Mouse (Mus musculus) cerebellum, adult (tissue): ENCODE results near the gene Mob3b.

Experiments used
- ATAC-seq: cut with Nextera tagmentation; 2 replicates; pipeline ENCODE4 v1.9.2; 2017; ENCODE audit warnings: mild to moderate bottlenecking, moderate library complexity, mixed read lengths; ENCODE audit not compliant: insufficient number of reproducible peaks, low FRiP score, low TSS enrichment

Gene Mob3b

DNA sequence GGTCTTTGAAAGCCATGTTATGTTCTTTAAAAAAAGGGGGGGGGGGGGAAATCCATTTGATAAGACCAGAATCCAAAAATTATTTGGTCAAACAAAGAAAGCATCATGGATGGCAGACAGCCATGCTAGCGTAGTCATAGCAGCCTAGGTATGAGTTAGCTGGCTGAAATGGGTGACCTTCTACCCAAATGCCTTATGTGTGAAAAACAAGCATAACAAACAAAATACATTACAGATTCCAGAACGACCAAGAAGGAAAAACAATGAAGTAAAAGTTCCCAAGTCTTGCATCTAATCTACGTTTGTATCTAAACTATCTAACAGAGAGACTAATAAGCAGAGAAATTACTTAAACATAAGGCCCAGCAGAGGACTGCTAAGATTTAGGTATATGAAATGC is 6.6 kb downstream of the Mob3b start:
- ATAC-seq = no peak

DNA sequence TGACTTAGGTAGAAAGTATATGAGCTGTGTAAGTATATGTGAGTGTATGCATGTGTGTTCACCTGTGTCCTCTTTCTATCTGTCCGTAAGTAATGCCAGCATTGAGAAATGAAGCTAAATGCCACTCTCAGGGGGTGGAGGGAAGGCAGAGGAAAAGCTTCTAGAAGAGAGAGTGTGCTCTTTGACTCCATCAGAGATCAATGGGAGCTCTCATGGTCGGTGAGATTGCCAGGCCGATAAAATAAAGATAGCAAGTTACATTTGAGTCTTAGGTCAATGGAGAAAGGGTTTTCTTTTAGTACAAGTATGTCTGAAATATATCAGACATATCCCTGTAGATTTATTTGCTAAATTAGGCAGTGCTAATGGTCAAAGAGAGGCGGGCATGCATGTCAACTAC is 9.0 kb downstream of the Mob3b start:
- ATAC-seq = no peak

DNA sequence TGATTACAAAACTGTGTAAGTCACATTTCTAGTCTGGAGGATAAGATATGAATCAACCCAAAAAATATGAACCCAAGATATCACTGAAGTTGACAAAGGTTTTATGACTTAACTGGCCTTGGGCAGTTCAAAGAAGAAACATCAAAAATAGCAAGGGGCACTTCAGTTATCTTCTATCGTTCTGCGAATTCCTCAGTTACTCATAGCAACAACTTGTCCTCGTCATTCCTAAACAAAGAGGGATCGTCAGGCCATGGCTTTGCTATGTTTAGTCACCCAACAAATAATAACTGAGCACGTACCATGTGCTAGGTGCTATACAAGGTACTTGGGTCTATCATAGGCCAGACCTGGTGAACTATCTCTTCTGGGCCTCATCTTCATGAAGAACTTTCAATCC is 10.7 kb downstream of the Mob3b start:
- ATAC-seq = no peak

- ATAC-seq = no peak
Observed at GRCm38 (mm10) chr4:35145726-35146125, 11.6 kb downstream of the Mob3b start.

- no peak for ATAC-seq
Observed at GRCm38 (mm10) chr4:35143472-35144102, 13.7 kb downstream of the Mob3b start.

DNA sequence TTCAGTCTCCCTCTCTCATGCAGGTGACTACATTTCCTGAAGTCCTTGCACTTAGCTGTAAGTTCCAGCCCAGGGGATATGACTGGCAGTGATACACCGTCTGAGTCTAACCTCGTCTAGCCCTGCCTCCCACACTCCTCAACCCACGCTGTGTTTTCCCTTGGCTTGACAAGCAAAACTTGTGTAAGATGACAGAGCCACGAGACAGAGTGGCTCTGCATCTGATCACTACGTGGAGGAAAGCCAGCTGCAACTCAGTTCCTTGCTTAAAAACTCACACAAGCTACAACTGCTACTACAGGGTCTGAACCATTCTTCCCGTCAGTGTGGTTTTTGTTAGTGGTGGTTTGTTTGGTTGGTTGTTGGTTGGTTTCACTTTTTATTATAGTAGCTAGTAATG is 17.0 kb downstream of the Mob3b start:
- ATAC-seq = no peak

- ATAC-seq = no peak
Observed at GRCm38 (mm10) chr4:35138077-35138476, 19.2 kb downstream of the Mob3b start.

DNA sequence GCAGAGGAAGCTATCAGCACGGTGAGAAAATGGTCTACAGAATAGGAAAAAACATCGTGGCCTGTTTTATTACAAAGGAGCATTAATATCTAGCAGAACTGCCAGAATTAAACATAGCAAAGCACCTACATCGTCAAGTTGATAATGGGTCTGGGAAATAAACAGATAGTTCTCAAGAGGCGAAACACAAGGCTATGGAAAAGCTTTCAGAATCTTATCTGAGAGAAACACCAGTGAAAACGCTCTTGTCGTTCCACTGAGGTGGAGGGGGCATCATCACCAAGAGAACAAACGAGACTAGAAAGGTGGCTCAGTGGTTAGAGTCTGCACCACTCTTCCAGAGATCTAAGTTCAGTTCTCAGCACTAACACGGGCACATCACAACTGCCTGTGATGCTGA is 20.3 kb downstream of the Mob3b start:
- no peak for ATAC-seq

DNA sequence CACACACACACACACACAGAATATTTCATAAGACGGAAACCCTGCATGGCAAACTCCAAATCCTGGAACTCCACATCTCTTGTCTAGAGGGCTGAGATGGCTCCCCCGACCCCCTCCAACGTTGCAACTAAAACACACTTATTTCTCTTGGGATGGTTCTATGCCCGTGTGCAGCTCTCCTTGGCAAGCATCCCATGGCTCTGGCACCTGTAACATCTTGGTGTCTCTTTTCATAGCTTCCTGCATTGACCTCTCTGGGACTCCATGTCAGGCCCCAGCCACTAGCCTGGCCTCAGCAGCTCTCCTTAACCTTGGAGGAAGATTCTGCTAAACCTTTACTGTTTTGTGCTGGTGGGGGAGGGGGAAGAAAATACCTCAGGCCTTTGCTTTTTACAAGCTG is 21.5 kb downstream of the Mob3b start:
- ATAC-seq = no peak

- ATAC-seq = no peak
Observed at GRCm38 (mm10) chr4:35134846-35135611, 22.3 kb downstream of the Mob3b start.

- ATAC-seq = no peak
Observed at GRCm38 (mm10) chr4:35133411-35133810, 23.9 kb downstream of the Mob3b start.

DNA sequence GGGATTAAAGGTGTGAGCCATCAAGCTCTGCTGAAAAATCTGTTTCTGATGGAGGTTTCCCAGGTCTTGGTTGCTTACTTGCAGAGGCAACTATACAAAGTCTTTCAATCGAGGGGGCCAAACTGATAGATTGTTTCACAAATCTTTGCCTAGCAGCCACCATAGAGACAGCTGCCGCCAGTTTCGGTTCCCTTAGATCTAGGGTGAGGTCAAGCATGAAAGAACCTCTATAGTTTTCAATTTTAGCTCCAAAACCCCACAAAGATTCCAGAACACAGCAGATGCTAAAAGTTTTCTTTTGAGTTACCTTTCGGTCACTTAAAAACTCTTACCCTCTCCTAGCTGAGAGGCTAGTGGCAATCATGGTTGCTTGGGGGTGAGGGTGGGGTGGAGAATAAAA is 25.7 kb downstream of the Mob3b start:
- ATAC-seq = no peak

DNA sequence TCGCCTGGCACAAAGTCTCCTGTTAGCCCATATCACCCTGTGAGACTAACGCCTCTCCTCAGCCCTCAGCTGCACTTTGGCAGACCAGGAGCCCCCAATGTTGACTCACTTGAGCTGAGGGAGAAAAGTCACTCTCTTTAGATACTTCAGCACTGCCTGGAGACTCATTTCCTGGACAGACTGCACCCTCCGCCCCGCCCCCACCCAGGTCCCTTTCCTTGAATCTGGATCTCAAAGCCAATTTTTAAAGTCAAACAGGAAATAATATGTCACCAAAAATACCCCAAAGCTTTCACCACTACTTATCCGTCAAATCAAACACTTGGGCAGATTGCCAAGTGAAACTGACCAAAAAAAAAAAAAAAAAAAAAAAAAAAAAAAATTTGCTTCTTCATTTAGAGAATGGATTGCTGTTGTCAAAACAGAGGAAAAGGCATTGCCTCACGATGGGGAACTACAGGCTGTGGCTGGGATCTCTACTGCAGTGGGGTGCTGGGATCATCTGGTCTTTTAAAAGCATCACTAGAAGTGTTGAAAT is 26.8 kb downstream of the Mob3b start:
- no peak for ATAC-seq

DNA sequence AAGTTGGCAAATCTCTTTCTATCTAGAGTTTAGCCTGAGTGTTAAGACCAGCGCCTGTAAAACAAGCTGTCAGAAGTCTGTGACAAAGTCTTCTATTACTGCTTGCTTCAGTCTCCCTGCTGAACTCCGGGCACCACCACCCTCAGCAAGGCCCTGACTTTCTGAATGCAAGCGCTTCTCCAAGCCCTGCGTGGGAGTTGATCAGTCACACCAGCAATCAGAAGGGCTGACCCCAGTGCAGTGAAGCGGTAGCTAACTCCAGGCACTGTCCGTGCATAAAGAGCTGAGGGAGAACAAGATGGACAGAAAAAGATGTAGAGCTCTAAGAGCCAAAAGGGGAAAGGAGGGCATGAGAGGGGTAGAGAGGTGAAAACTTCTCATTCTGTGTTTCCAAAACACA is 29.5 kb downstream of the Mob3b start:
- ATAC-seq = no peak

DNA sequence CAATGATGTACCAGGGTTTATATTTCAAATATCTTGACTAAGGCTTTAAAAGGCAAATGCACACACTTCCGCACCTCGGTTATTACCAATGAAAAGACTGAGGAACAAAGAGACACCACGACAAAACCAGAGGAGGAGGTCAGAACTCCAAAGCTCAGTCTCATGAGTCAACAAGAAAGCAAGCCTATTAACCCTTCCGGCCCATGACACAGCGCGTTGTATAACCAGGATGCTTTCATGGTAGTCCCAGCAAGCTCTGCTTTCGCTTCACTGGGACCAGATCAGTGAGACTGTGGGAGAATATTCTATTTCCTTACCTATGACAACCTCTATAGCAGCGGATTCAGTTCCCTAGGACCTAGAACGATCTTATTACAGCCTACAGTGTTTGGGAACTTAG is 30.5 kb downstream of the Mob3b start:
- no peak for ATAC-seq

DNA sequence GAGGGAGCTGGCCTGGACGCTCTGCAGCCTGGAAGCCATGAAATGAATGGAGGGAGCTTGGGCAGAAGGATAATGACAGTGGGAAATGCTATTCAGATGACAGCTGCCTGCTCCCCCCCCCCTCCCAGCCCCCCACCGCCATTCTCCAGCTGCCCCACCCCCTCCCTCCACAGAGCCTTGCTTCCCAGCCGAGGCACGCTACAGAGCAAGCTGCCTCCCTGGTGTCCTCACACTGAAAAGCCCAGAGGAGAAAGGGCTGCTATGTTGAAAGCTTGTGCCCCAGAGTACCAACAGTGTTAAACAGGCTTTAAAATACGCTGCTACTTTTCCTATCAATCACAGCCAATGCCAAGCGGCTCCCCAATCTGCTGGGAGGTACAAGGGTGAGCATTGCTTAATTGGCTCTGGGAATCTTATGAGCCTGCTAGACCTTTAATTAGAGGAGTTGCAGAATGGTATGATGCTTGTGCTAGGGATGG is 31.9 kb downstream of the Mob3b start:
- no peak for ATAC-seq

- ATAC-seq = no peak
Observed at GRCm38 (mm10) chr4:35124027-35124426, 33.3 kb downstream of the Mob3b start.

DNA sequence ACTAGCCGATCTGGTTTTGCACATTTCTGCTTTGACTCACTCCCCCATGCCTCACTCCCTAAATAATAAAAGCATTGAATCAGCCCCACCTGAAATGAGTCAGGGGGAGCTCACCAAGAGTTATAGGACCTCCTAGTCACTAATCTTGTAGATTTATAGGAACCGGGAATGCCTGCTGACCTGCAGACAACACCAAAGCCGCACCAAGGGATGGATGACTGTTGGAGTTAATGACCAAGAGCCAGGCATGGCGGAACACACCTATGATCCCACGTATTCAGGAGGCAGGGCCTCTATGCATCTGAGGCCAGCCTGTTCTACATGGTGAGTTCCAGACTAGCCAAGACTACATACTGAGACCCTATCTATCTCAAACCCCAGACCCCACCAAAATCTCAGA is 34.2 kb downstream of the Mob3b start:
- ATAC-seq = no peak

- no peak for ATAC-seq
Observed at GRCm38 (mm10) chr4:35121060-35121459, 36.2 kb downstream of the Mob3b start.

DNA sequence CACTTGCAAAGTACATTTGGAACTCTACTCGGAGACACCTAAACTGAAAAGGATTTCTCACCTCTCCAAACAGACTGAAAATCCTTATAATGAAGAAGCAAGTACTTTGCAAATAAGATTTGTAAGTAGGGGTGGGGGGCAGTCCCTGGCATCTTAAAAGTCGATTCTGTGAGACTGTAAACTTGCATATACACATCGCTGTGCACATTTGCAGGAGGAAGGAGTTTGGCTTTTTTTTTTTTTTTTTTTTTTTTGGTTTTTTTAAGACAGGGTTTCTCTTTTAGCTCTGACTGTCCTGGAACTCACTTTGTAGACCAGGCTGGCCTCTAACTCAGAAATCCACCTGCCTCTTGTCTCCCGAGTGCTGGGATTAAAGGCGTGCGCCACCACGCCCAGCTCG is 36.7 kb downstream of the Mob3b start:
- no peak for ATAC-seq

GRCm38 (mm10) chr4:35120159-35120558 is 37.1 kb downstream of the Mob3b start:
- no peak for ATAC-seq

- ATAC-seq = no peak
Observed at GRCm38 (mm10) chr4:35118851-35119250, 38.4 kb downstream of the Mob3b start.
